Mouse (Mus musculus): ENCODE results near the gene Ogfr. TPM values are rescaled to one million over a fixed set of nuclear protein-coding genes. Genes with fewer than 3 reads are reported as not detected.

The Ogfr gene
- polyA plus RNA-seq, 1 experiment from 2014 or later = 81.2 TPM

DNA sequence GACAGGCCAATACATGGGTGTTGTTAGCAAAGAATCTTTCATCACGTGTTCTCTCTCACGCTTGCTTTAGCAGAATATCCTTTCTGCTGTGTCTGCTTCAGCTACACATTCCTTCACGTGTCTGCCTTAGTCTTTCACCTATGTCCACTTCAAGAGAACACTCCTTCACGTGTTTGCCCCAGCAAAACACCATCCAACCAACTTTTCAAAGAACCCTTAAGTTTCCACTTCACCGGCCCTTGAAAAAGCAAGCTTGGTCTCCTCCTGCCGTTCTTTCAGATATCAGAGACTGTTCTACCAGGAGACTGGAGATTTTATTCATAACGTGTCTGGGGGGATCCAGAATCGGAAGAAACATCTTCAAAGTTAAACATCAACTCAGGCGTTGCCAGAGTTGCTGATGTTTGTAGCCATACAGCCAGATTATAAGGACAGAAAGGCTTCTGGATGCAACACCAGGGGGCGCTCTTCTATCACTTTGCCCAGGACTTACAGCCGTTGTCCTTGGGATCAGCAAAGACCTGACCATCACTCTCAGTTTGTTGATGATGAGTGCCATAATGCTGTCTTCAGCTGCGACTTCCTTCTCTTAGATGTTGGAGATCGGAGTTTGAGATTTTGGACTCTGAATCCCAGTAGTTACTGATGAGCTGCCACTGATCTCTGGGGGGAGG, 22.7 kb upstream of the Ogfr start:
- peak; percentile 90 for TF ChIP-seq CTCF (IDR thresholded peaks at IDR 0.05)
- in situ Hi-C loops (cut with MboI; ENCODE audit: low pct_unique_long_range_greater_than_20kb) = no loop called here

DNA sequence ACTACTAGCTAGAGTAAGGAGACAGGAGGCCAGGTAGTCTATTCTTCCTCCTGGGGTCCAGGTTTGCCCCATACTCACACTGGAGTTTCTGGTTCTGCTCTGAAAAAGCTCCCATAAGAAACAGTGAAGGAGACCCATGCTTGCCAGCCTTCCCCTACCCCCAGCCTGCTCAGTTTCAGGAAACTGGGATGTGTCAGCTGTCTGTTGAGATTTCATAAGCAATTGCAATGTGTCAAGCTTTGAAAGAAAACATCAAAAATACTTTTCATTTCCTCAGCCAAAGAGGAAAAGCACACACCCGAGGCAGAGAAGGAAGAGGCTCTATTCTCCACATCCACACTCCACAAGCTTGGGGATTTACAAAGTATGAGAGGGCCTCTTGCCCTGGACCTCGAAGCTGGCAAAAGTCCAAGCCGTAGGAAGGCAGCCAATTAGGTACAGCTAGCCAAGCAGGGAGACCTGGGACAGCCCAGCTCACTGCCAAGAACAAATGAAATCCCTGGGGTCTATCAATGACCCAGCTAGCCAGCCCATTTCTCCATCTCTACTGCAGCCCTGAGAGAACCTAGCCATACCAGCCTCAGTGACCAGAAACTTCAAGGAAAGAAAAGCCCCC, 19.9 kb upstream of the Ogfr start:
- peak; percentile 80 for ATAC-seq
- POLR2A ChIA-PET = interaction anchor here (0.7 kb wide), 1 partner anchor 13 kb away, joined by 3 read pairs; no protein-coding TSS in a partner anchor
- H3K27me3 ChIP-seq = peaks cover 10% of the 10 kb centered on the region
- in situ Hi-C loops (cut with MboI; ENCODE audit: low pct_unique_long_range_greater_than_20kb) = no loop called here
- no peak for TF ChIP-seq CTCF (IDR thresholded peaks at IDR 0.05)
- CTCF ChIA-PET = interaction anchor here (0.6 to 5.6 kb wide), 5 partner anchors 10 to 210 kb away, joined by 3 to 158 read pairs (median 3); partner anchors contain the start of gene Mrgbp
- no peak for DNase-seq (ENCODE audit: low read depth, low spot score)

More for the DNA sequence above, 22.7 kb upstream of the Ogfr start:
- ATAC-seq = no peak
- ChIA-PET CTCF (interaction anchor here (1.0 to 5.6 kb wide), 6 partner anchors 13 to 291 kb away, joined by 3 to 158 read pairs (median 4); partner anchors contain the start of gene Mrgbp), POLR2A (interaction anchor here (1.7 kb wide), 1 partner anchor 11 kb away, joined by 4 read pairs; no protein-coding TSS in a partner anchor)
- H3K27me3 ChIP-seq = peaks cover 12% of the 10 kb centered on the region
- no peak for DNase-seq (ENCODE audit: low read depth, low spot score)

DNA sequence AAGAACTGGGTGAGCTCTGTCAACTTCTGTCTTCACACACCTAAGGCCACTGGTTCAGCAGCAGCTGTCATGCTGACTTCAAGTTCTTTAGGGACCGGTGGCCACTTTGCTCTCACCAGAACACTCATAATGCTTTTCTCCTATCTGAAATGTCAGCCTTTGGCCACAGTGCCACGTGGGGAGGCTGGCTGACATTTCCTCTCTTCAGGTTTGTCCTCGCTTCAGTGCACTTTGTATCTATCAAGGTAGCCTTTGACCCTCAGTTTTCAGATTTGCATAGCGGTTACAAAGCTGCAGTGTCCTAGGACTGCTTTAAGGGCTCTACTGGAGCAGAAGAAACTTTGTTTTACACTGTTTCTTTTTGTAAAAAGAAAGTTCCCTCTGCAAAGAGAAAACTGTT, 12.6 kb upstream of the Ogfr start:
- POLR2A ChIA-PET = no interaction called here

DNA sequence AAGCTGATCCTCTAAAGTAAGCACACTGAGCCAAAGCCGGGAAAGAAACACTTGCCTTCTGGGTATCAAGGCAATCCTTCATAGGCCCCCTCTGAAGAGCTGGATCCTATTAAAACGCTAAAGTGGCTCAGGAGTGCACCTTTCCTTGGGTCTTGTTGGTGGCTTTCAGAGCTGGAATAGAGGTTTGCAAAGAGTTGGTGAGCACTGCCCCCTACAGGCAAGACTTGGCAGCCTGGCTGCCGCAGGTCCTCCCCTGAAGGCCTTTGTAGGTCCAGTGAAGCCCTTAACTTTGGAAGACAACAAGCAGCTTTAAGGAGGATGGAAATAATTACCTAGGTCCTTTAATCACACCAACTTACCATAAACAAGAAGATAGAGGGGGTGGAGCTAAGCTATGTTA, 10.4 kb upstream of the Ogfr start:
- CTCF ChIA-PET = interaction anchor here (0.8 to 6.9 kb wide), 24 partner anchors 10 to 303 kb away, joined by 3 to 158 read pairs (median 4); no protein-coding TSS in a partner anchor
- DNase-seq (ENCODE audit: low read depth, low spot score) (no peak), ATAC-seq (no peak)
- no peak for TF ChIP-seq CTCF (IDR thresholded peaks at IDR 0.05)
- in situ Hi-C loops (cut with MboI; ENCODE audit: low pct_unique_long_range_greater_than_20kb) = loop anchor here (5.0 to 10.0 kb wide), 4 partner anchors 106 to 306 kb away; partner anchors contain the start of gene Cables2
- H3K27me3 ChIP-seq = peaks cover 1% of the 10 kb centered on the region
- POLR2A ChIA-PET = interaction anchor here (0.9 kb wide), 2 partner anchors 15 to 226 kb away, joined by 3 read pairs; no protein-coding TSS in a partner anchor

More for the DNA sequence above, 12.6 kb upstream of the Ogfr start:
- H3K27me3 ChIP-seq = peaks cover 10% of the 10 kb centered on the region
- DNase-seq (ENCODE audit: low read depth, low spot score) (no peak), ATAC-seq (no peak)
- in situ Hi-C loops (cut with MboI; ENCODE audit: low pct_unique_long_range_greater_than_20kb) = loop anchor here (5.0 to 10.0 kb wide), 4 partner anchors 104 to 304 kb away; partner anchors contain the start of gene Cables2
- TF ChIP-seq CTCF (IDR thresholded peaks at IDR 0.05) = no peak
- CTCF ChIA-PET = interaction anchor here (0.9 to 6.9 kb wide), 6 partner anchors 8 to 107 kb away, joined by 3 to 158 read pairs (median 12); no protein-coding TSS in a partner anchor

DNA sequence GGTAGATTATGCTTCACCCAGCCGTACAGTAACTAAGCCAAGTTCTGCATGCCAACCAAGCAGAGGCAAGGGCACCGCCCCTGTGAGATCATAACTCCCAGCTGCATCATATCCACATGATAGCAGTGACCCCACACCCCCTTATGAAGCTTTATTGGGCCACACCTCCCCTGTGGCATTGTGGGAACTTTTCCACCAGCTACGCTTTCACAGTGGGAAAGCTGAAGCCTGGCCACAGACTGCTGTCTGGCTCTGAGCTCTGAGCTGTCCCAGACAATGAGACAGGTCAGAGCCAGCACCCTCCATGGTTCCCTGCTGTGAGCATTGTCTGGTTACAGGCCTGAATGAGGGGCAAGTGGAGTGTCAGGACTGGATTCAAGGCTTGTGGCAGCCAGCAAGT, 8.0 kb upstream of the Ogfr start, which contains the start of gene Mrgbp:
Gene Mrgbp, plus strand, starts transcription at position 303 of the 400 bp plus-strand sequence.
- in situ Hi-C loops (cut with MboI; ENCODE audit: low pct_unique_long_range_greater_than_20kb) = no loop called here
- ChIA-PET POLR2A (interaction anchor here (1.5 kb wide), 1 partner anchor 129 kb away, joined by 3 read pairs; the partner anchor contains the start of genes Dido1 and Gid8), CTCF (interaction anchor here (1.0 to 6.9 kb wide), 14 partner anchors 9 to 306 kb away, joined by 3 to 158 read pairs (median 4); no protein-coding TSS in a partner anchor)
- ATAC-seq (peak; percentile 52), DNase-seq (ENCODE audit: low read depth, low spot score) (no peak)
- H3K27me3 ChIP-seq = no peaks in the 10 kb centered on the region
- no peak for TF ChIP-seq CTCF (IDR thresholded peaks at IDR 0.05)

DNA sequence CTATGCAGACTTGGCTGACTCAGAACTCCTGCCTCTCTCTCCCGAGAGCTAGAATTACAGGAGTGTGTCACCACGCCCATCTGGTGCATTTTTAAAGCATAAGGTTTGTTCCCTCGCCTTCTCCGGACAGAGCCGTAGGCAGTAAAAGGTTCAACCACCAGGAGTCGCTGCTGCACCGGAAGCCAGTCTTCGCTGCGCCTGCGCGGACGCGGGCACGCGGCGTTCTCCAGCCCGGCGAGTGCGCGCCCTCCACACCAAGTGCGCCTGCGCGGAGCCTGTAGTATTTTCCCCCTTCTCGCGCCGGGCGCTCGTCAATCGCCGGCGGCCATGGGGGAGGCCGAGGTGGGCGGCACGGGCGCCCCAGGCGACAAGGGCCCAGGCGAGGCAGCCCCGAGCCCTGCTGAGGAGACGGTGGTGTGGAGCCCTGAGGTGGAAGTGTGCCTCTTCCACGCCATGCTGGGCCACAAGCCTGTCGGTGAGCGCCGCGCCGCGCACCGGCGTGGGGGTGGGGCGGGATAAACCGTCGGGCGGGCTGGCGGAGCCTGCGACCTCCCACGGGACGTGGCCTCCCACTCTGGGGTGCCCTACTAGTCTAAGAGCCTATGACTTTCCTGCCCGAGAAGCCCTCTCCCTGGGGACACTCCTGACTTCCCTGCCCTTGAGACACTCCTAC, 6.4 kb upstream of the Ogfr start:
- DNase-seq (ENCODE audit: low read depth, low spot score) (peak; percentile 88), ATAC-seq (peak; percentile 82)
- ChIA-PET CTCF (interaction anchor here (1.1 to 6.9 kb wide), 7 partner anchors 7 to 233 kb away, joined by 3 to 158 read pairs (median 5); no protein-coding TSS in a partner anchor), POLR2A (interaction anchor here (0.8 to 1.5 kb wide), 2 partner anchors 9 to 10 kb away, joined by 3 to 4 read pairs; no protein-coding TSS in a partner anchor)
- no peaks in the 10 kb centered on the region for H3K27me3 ChIP-seq
- no peak for TF ChIP-seq CTCF (IDR thresholded peaks at IDR 0.05)
- in situ Hi-C loops (cut with MboI; ENCODE audit: low pct_unique_long_range_greater_than_20kb) = no loop called here

DNA sequence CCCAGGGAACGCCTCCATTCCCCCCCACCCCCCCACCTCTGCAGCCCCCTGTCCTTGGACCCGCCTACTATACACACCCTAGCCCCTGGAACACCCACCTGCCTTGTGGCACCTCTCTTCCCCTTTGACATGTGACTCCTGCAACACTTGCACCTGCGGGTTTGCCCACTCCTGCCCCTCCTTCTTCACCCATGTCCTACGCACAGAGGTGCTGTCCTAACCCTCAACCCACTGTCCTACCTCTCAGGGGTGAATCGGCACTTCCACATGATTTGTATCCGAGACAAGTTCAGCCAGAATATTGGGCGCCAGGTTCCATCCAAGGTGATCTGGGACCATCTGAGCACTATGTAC, 5.9 kb upstream of the Ogfr start:
- ATAC-seq = no peak
- POLR2A ChIA-PET = interaction anchor here (1.5 kb wide), 1 partner anchor 9 kb away, joined by 4 read pairs; no protein-coding TSS in a partner anchor
- CTCF ChIA-PET = interaction anchor here (1.6 kb wide), 1 partner anchor 120 kb away, joined by 3 read pairs; no protein-coding TSS in a partner anchor
- no peaks in the 10 kb centered on the region for H3K27me3 ChIP-seq
- no peak for TF ChIP-seq CTCF (IDR thresholded peaks at IDR 0.05)
- in situ Hi-C loops (cut with MboI; ENCODE audit: low pct_unique_long_range_greater_than_20kb) = no loop called here
- DNase-seq (ENCODE audit: low read depth, low spot score) = no peak

DNA sequence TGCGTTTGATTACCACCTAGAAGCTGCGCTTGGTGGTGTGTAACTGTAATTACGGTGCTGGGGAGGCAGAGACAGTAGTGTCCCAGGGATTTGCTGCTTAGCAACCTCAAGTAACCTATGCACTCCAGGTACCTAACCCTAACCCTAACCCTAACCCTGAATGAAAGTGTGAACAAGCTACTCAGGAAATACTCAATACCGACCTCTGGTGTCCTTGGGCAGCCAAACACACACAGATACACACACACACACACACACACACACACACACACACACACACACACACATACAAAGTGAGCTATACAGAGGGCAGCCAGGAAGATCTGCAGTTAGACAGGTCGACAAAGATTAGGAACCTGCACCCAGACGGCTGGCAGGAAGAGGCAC, 316 bp upstream of the Ogfr start:
- in situ Hi-C loops (cut with MboI; ENCODE audit: low pct_unique_long_range_greater_than_20kb) = no loop called here
- ChIA-PET CTCF (interaction anchor here (1.1 to 1.2 kb wide), 2 partner anchors 9 to 112 kb away, joined by 3 to 4 read pairs; no protein-coding TSS in a partner anchor), POLR2A (no interaction called here)
- no peak for ATAC-seq
- no peak for DNase-seq (ENCODE audit: low read depth, low spot score)
- no peak for TF ChIP-seq CTCF (IDR thresholded peaks at IDR 0.05)
- H3K27me3 ChIP-seq = no peaks in the 10 kb centered on the region

DNA sequence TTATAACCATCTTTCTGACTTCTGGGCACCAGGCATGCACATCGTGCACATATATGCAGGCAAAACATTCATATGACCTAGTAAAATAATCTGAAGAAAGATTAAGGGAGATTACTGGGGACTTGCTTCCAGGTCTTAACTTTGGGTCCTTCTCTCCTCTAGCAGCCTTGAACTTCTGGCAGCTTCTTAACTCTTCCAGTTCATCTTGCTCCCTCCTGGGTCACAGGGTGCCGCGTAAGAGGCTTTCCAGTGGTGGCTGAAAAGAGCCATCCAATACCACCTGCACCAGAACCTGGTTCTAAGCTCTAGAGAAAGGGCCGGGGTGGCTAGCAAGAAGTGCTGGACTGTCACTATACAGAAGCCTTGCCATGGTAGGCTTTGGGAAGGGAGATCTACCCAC, 8.4 kb downstream of the Ogfr start, which contains the start of gene Col9a3:
Gene Col9a3, plus strand, starts transcription at position 301 of the 400 bp plus-strand sequence.
- H3K27me3 ChIP-seq = no peaks in the 10 kb centered on the region
- no peak for DNase-seq (ENCODE audit: low read depth, low spot score)
- in situ Hi-C loops (cut with MboI; ENCODE audit: low pct_unique_long_range_greater_than_20kb) = no loop called here
- ChIA-PET CTCF (no interaction called here), POLR2A (no interaction called here)
- no peak for TF ChIP-seq CTCF (IDR thresholded peaks at IDR 0.05)
- ATAC-seq = no peak
